10 mouse cellular contexts compared by ENCODE assay signal in genomic region chrX:162278834-162279708, GRCm38 (mm10).
A peak's percentile ranks its signal among the peaks of the same experiment; 100 is the strongest.
DNase-seq lines count a peak whose midpoint lies in the region; ATAC-seq lines count a peak whose summit lies in the region.
"Had no signal": no experiment of that assay in that cellular context is flagged by ENCODE, and none has a peak within 500 bp of the region (broad histone marks: within the 10 kb centered on the region; RNA-seq: fewer than 3 reads in every experiment).

No protein-coding gene starts in this region.

- H3K9ac ChIP-seq in heart, embryonic 12.5 days = no peak overlapping the region
- no peak overlapping the region for H3K9ac ChIP-seq in heart, embryonic 11.5 days (ENCODE audit: low read depth, low read length)
- no peak overlapping the region for H3K9ac ChIP-seq in embryonic facial prominence, embryonic 15.5 days
- H3K9ac ChIP-seq in hindbrain, embryonic 12.5 days = no peak overlapping the region
- H3K9ac ChIP-seq: limb, embryonic 12.5 days had no signal

- peak; percentile 6 for DNase-seq in adrenal gland, postnatal 25 days
- DNase-seq in left cerebral cortex, adult 18-20 months (ENCODE audit: low spot score in 2 of 2) = peak; percentile 52 to 68
- DNase-seq in splenic B cell, adult 2 months (ENCODE audit: low read depth, low spot score) = peak; percentile 7

- no peaks in the 10 kb centered on the region for H3K27me3 ChIP-seq in heart, embryonic 12.5 days (replicated peaks)
- H3K27me3 ChIP-seq in heart, embryonic 11.5 days (ENCODE audit: control insufficient read depth, insufficient read depth, low read length) = peaks cover 2% of the 10 kb centered on the region; the same call in 1 of the 2 replicates
- 0 out of 2 replicates have a peak, but pooled peaks cover 4% of the 10 kb centered on the region for H3K27me3 ChIP-seq in embryonic facial prominence, embryonic 15.5 days
- no peaks in the 10 kb centered on the region for H3K27me3 ChIP-seq in hindbrain, embryonic 12.5 days
- no peaks in the 10 kb centered on the region for H3K27me3 ChIP-seq in splenic B cell, adult 2 months (ENCODE audit: control insufficient read depth, insufficient read depth, low read length, poor library complexity, severe bottlenecking)

- no peak overlapping the region for H3K27ac ChIP-seq in heart, embryonic 12.5 days (ENCODE audit: poor library complexity, severe bottlenecking)
- no peak overlapping the region for H3K27ac ChIP-seq in heart, embryonic 11.5 days (ENCODE audit: low read depth, low read length)
- no peak overlapping the region for H3K27ac ChIP-seq in embryonic facial prominence, embryonic 15.5 days (replicated peaks)
- no peak overlapping the region for H3K27ac ChIP-seq in hindbrain, embryonic 12.5 days
- H3K27ac ChIP-seq: limb, embryonic 12.5 days had no signal

- H3K4me2 ChIP-seq in heart, embryonic 12.5 days = no peak overlapping the region
- H3K4me2 ChIP-seq in heart, embryonic 11.5 days = no peak overlapping the region
- H3K4me2 ChIP-seq in embryonic facial prominence, embryonic 15.5 days (replicated peaks) = peak overlapping the region; percentile 24; the same call in 1 of the 2 replicates
- H3K4me2 ChIP-seq in hindbrain, embryonic 12.5 days (replicated peaks) = no peak overlapping the region
- H3K4me2 ChIP-seq: limb, embryonic 12.5 days had no signal

- no peaks in the 10 kb centered on the region for H3K36me3 ChIP-seq in heart, embryonic 12.5 days
- no peaks in the 10 kb centered on the region for H3K36me3 ChIP-seq in heart, embryonic 11.5 days (ENCODE audit: control insufficient read depth, insufficient read depth, low read length)
- H3K36me3 ChIP-seq in embryonic facial prominence, embryonic 15.5 days = no peaks in the 10 kb centered on the region
- H3K36me3 ChIP-seq in hindbrain, embryonic 12.5 days = no peaks in the 10 kb centered on the region
- H3K36me3 ChIP-seq in splenic B cell, adult 2 months (ENCODE audit: control insufficient read depth, insufficient read depth, low read length, poor library complexity, severe bottlenecking) = no peaks in the 10 kb centered on the region
- H3K36me3 ChIP-seq: G1E; limb, embryonic 12.5 days had no signal

- peak; percentile 29; the same call in 1 of the 2 replicates for ATAC-seq in heart, embryonic 12.5 days (ENCODE audit: insufficient number of reproducible peaks, low FRiP score)
- ATAC-seq in heart, embryonic 11.5 days (replicated peaks; ENCODE audit: insufficient number of reproducible peaks, low FRiP score, low TSS enrichment) = no peak
- ATAC-seq in embryonic facial prominence, embryonic 15.5 days (ENCODE audit: insufficient number of reproducible peaks, low FRiP score, low TSS enrichment, low read depth) = no peak
- ATAC-seq in hindbrain, embryonic 12.5 days (ENCODE audit: low FRiP score) = peak; percentile 38; the same call in 1 of the 2 replicates
- ATAC-seq in megakaryocyte-erythroid progenitor cell, adult 5-6 weeks (replicated peaks; ENCODE audit: low FRiP score, low TSS enrichment, poor library complexity, severe bottlenecking) = peak; percentile 78

- H3K9me3 ChIP-seq in heart, embryonic 12.5 days (replicated peaks) = no peaks in the 10 kb centered on the region
- no peaks in the 10 kb centered on the region for H3K9me3 ChIP-seq in heart, embryonic 11.5 days (replicated peaks; ENCODE audit: control insufficient read depth, low read length)
- H3K9me3 ChIP-seq in embryonic facial prominence, embryonic 15.5 days (replicated peaks) = no peaks in the 10 kb centered on the region
- no peaks in the 10 kb centered on the region for H3K9me3 ChIP-seq in hindbrain, embryonic 12.5 days (replicated peaks)
- H3K9me3 ChIP-seq: G1E; limb, embryonic 12.5 days had no signal

- no peak overlapping the region for H3K4me3 ChIP-seq in heart, embryonic 12.5 days
- H3K4me3 ChIP-seq in heart, embryonic 11.5 days (ENCODE audit: low read depth, low read length) = no peak overlapping the region
- no peak overlapping the region for H3K4me3 ChIP-seq in embryonic facial prominence, embryonic 15.5 days (replicated peaks)
- no peak overlapping the region for H3K4me3 ChIP-seq in hindbrain, embryonic 12.5 days
- H3K4me3 ChIP-seq: limb, embryonic 12.5 days had no signal

- no peaks in the 10 kb centered on the region for H3K4me1 ChIP-seq in heart, embryonic 12.5 days (replicated peaks)
- H3K4me1 ChIP-seq in heart, embryonic 11.5 days (ENCODE audit: control insufficient read depth, insufficient read depth, low read length) = no peaks in the 10 kb centered on the region
- no peaks in the 10 kb centered on the region for H3K4me1 ChIP-seq in embryonic facial prominence, embryonic 15.5 days
- no peaks in the 10 kb centered on the region for H3K4me1 ChIP-seq in hindbrain, embryonic 12.5 days
- H3K4me1 ChIP-seq: limb, embryonic 12.5 days had no signal

- WGBS in heart, embryonic 12.5 days = 50% methylated on average over 14 of the region's 14 CpGs
- 56% methylated on average over 14 of the region's 14 CpGs for WGBS in heart, embryonic 11.5 days (ENCODE audit: insufficient replicate concordance)
- WGBS in embryonic facial prominence, embryonic 15.5 days = 54% methylated on average over 14 of the region's 14 CpGs
- 57% methylated on average over 14 of the region's 14 CpGs for WGBS in hindbrain, embryonic 12.5 days

Comparison
In these comparisons a context has a peak if more than half of its experiments do, and no peak if none do; other contexts are left out.
1. ATAC-seq: peak in heart, embryonic 12.5 days (single experiment), hindbrain, embryonic 12.5 days (single experiment) and megakaryocyte-erythroid progenitor cell, adult 5-6 weeks (single experiment); none in heart, embryonic 11.5 days (single experiment) and embryonic facial prominence, embryonic 15.5 days (single experiment).
2. DNase-seq: peak in every context shown above with its lines; median percentile 60 in left cerebral cortex, adult 18-20 months; 7 in splenic B cell, adult 2 months; 6 in adrenal gland, postnatal 25 days.